Mouse (Mus musculus): ENCODE results near the gene Kctd21.

DNA sequence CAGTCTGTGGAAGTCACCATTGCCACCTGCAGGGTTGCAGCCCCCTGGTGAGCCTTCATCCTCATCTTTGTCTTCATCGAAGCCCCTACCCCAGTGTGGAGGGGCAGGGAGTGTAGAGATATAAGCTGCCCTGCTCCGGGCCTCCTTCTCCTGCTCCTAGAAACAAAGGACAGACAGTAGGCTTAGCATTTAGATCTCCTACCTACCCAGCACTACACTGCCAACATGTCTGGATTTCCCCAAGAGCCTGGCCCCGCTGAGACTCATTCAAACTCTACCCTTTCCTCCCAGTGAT, 21.8 kb upstream of the Kctd21 start:
- TF ChIP-seq CTCF (IDR thresholded peaks at IDR 0.05; ENCODE audit: low read depth, low read length) (no peak), POLR2A (IDR thresholded peaks at IDR 0.05; ENCODE audit: insufficient read depth, low read length) (no peak), EP300 (IDR thresholded peaks at IDR 0.05; ENCODE audit: insufficient read depth, low read depth, low read length) (no peak)
